Mouse (Mus musculus) embryo, embryonic 11.5 days (tissue): ENCODE data around the gene Dgkz.

Experiments used
- DNase-seq: peaks from one replicate; pipeline ENCODE4 v3.0.0-alpha.2; 2012; ENCODE audit warnings: low read depth, low spot score

The Dgkz gene

GRCm38 (mm10) chr2:91975581-91976541 lies at the start of gene Dgkz:
Gene Dgkz, minus strand, starts transcription at chr2:91975864.
- no peak for DNase-seq

DNA sequence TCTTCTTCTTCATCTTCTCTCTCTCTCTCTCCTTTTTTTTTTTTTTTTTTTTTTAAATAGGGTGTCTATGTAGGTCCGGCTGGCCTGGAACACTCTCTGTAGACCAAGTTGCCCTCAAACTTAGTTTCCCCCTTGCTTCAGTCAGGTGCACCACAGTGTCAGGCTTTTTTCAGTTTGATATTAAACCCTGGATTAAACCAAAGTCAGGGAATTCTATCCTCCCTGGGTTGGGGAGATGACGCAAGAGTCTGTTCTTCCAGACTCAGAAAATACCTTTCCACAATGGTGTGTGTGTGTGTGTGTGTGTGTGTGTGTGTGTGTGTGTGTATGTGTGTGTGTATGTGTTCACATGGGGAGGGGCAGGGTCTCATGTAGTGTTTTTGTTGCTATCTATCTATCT lies 49.5 kb upstream of the Dgkz start:
- no peak for DNase-seq

GRCm38 (mm10) chr2:92024274-92024672 lies 48.6 kb upstream of the Dgkz start, which contains the start of gene Creb3l1:
Gene Creb3l1, minus strand, starts transcription at chr2:92024502.
- no peak for DNase-seq

DNA sequence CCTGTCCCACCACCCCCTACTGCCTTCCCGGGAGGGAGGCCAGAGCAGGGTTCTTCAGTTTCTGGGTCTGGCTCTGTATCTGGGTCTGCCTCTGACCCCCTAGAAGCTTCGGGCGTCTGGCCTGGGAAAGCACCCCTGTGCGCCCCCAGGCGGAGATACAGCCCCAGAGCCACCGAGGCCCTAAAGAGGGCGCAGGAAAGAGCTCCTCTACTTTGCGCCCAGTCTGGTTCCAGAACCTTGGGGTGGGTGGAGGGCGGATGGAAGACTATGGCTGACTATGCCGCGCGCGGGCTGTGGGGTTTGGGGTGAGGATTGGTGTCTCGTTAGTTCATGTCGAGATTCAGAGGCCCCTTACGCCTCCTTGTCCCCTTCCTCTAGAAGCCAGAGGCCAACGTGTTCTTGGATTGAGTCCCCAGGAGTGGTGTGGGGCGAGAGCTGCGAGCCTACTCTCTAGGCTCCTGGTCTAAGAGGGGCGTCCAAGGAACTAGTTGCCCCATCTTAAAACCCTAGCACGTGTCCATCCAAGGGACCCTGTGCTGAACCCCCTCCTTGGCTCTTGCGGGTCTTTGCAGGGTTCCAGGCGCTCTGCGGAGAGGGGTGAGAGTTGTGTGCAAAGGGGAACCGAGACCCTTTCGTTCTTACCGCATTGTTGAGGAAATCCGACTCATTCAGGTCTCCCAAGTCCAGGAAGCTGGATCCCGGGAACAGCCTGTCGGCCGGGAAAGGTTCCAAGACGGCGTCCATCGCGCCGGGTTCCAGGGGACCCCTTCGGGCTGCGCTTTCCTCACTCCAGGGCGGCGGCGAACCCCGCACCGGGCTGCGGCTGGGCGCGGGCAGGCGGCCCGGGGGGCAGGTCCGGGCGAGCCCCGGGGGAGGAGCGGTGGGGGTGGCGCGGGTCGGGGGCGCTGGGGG lies 48.0 kb upstream of the Dgkz start:
- no peak for DNase-seq

DNA sequence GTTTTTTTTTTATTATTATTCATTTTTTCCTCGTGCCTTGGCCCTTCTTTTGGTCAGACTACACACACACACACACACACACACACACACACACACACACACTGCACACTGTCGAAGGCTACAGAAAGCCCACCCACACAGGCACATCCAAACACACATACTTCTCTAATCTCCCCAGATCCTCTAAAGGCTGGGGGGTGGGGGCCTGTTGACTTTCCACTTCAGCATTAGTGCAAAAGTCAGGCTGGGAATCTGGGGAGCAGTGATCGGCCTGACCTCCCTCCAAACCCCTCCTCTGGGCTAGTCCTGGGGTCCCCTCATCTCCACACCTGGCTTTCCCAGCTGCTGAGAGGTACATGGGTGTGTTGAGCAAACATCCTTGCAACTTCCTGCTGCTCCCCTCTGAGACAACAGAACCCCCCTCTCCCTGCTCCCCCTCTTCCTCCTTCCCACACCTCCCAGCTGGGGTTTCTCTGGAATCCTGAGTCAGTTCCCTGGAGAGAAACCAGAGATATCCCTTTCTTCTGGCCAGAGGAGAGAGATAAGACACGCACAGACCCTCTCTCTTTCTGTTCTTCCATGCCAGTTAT lies 45.1 kb upstream of the Dgkz start:
- no peak for DNase-seq

DNA sequence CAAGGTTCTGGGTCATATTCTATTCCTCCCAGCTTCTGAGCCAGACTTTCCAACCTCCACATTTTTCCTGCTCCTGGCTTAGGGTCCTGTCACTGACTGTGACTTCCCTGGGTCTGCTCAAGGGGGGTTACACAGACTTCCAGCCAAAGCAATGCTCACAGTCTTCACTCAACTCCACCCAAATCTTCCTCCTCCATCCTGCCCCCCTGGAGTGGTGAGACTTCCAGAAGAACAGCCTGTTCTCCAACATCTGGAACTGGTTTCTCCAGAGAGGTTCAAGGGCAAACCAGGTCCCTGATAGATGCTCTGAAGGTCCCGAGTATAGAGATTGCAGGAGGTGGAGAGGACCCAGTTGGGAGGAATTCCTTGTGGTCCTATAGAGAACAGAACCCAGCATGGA lies 41.8 kb upstream of the Dgkz start:
- no peak for DNase-seq

DNA sequence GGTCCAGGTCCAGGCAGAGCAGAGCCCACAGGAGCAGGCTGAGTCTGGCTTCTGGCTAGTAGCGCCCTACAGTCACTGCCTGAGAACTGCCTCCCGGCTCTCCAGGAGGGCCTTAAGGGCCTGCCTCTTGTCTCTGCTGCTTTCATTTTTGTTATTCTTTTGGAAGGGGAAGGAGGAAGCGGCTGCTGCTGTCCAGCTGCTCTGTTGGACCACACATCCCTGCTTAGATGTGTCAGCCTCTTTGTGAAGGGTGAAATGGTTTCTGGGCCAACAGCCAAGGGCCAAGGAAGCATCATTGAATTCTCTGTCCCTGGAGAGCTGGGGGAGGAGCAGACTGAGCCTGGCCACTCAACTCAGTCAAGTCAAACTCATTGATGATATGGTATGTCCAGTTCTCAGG lies 41.3 kb upstream of the Dgkz start:
- DNase-seq = no peak

GRCm38 (mm10) chr2:92014891-92015290 lies 39.2 kb upstream of the Dgkz start:
- no peak for DNase-seq

DNA sequence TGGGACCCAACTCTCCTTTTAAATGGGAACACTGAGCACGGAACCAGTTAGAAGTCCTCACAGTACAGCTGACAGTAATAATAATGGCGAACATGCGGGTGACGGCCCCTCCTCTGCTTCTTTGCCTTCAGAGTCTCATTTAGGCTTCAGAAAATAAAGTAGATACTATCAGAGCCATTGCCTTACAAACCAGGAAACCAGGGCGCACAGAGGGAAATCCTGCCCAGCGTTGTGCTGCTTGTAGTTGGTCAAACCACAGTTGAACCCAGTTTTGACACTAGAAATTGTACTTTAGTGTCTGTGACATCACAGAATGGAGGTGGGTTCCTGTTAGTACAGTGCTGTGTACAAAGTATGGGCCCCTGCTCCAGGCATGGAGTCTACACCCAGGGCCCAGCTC lies 38.6 kb upstream of the Dgkz start:
- no peak for DNase-seq

DNA sequence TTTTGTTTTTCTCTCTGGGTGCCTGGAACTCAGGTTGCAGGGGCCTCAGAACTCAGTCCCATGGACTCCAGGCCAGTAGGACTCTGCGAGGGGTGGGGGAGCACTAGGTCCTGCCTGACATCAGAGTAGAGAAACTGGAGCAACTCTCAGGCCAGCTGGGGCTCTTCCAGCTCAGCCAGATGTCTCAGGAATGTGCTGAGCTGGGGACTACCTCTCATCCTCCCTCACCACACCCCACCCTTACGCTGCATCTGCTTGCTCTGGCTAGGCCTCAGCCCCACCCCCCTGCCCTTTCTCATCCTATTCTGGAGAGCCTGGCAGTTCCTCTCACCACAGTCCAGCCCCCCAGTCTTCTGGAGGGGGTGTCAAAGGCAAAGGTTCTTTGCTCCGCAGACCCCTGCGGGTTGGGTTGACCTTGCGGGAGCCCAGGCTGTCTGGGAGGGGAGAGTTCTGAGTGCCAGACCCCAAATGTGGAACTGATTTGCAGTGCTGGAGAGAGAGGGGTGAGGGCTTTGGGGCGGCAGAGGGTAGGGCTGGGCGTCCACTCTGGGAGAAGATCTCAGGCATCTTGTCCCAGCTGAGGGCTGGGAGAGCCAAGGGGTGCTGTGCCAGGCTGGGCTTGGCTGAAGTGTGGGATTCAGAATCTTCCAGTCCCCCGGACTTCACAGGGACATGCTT lies 37.2 kb upstream of the Dgkz start:
- no peak for DNase-seq

DNA sequence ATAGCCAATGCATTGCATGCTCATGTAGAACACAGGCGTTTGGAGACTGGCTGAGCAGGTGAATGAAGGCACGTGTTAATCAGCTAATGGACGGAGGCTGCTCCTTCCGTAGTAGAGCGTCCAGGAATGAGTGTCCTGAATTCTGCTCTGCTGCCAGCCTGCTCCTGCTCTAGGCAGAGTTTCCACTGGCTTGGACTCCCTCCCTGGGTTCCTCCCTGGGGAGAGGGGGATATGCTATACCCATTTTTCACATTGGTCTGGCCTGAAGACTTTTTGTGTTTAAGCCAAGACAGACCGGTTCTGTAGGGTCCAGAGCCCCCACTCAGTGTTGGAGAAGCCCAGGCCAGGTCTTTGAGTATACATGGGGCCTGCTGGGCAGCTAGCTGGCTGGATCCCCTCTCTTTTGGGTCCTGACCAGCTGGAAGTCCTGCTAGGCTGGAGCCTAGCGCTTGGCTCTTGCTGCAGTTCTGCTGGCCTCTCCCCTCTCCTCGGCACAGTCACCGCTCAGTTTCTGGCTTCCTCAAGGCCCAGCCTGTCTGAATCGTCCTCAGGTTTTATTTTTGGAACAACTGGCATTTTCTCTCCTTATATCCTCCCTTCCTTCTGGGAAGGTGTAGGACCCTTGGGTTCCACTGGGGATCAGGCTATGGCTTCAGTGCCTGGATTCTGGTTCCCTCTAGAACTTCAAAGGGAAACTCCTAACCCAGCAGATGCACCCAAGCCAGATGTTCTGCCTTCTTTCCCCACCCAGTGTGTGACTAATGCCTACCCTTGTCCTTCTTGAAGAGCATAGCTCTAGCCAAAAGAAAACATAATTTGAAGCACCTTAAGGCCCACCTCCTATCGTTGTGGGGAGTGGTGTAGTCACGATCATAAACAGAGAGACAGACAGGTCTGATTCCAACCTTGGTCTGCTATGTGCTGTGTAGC lies 36.0 kb upstream of the Dgkz start:
- no peak for DNase-seq

GRCm38 (mm10) chr2:92008623-92009404 lies 33.1 kb upstream of the Dgkz start:
- no peak for DNase-seq

GRCm38 (mm10) chr2:92007933-92008622 lies 32.4 kb upstream of the Dgkz start:
- DNase-seq = peak; percentile 92

DNA sequence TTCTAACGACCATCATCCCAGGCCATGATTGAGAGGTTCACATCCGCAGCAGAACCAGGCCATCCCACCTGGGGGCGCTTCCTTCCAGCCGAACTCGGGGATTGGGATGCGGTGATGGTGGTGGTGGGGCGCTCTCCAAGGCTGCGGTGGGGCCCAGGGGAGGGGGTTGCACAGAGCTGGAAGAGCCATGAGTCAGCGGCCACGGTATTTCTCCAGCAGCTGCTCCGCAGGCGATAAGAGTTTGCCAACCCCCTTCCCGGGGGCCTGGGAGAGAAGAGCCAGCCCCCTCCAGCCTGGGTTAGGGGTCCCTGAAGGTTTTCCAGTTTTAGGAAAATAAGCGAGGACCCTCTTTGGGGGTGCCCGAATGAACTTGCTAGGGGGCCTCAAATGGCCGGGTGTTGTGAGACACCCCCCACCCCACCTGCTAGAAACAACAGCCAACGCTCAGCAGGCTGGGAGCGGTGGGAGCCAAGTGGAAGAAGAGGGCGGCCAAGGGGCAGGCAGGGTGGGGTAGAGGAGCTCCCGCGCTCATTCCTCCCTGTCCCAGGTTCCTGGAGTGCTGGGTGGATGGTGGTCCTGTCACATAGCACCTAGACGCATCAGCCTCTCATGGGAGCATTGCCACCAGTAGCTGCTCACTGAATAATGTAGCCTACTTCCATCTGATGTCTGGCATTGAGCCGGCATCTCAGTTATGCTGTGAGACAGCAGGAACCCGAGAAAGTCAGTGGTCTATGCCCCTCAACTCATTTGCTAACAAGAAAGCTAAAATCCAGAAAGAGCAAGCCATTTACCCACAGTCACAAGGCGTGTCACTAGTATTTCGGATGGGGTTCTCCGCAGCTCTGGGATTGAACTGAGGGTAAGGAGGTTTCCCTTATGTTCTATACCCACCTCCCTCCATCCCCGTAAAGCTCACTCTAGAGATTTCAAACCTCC lies 31.6 kb upstream of the Dgkz start:
- DNase-seq = no peak

- no peak for DNase-seq
Measured at GRCm38 (mm10) chr2:92006491-92006890, 30.8 kb upstream of the Dgkz start.

DNA sequence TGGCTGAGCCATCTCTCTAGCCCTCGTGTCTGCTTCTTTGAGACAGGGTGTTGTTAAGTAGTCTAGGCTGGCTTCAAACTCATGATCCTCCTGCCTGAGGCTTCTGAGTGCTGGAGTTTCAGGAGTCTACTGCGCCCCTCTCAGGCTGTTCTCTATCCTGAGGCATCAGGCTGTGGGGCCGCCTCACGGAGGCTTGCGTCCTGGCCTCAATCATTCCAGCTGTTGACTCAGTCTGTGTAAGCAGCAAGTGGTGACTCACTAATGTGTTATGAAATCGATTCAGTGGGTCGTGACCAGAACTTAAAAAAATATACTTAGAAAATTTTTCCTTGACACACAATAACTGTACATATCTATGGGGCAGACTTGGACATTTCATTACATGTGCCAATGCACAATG lies 29.0 kb upstream of the Dgkz start:
- DNase-seq = no peak

DNA sequence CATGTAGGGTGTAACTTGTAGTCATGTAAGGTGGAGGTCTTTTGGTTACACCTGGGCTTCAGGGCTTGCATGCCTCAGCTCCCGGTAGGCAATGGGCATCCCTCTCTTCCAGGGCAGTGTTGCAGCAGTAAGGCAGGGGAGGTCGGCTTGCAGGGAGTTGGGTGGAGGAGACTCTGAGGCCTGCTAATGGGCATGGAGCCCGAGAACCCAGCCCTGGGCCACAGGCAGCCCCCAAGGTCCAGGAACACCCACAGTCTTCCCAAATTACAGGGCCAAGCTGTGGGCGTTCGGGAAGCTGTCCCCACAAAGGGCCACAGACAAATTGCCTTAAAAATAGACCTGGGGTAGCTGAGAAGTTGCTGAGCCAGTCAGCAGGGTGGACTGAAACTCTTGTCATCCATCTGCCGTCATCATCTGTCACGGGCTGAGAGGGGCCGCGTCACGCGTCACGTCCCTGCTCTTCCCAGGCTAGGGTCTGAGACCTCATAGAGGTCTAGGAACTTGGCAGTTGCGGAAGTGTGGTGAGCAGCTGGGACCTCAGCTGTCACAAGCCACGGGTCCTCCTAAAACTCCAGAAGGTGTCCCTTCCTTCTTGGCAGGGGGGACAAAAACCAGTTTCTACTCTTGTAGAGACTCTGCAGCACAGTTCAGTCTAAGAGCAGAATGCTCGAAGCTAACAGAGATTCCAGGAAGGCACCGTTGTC lies 22.4 kb upstream of the Dgkz start:
- DNase-seq = no peak
